8 mouse cellular contexts compared by ENCODE assay signal in genomic region chr16:28610940-28611339, GRCm38 (mm10).
DNase-seq lines count a peak whose midpoint lies in the region; ATAC-seq and TF ChIP-seq lines count a peak whose summit lies in the region.

No protein-coding gene starts in this region.

- no peaks in the 10 kb centered on the region for H3K27me3 ChIP-seq in hindbrain, embryonic 10.5 days (ENCODE audit: insufficient read depth, poor library complexity, severe bottlenecking)
- H3K27me3 ChIP-seq in hindbrain, embryonic 16.5 days (replicated peaks; ENCODE audit: control insufficient read depth, insufficient read depth, low read length), result no peaks in the 10 kb centered on the region
- H3K27me3 ChIP-seq in lung, embryonic 14.5 days (ENCODE audit: insufficient read depth, low read length), result no peaks in the 10 kb centered on the region
- H3K27me3 ChIP-seq in intestine, embryonic 15.5 days (replicated peaks), result no peaks in the 10 kb centered on the region

- no peak overlapping the region for H3K9ac ChIP-seq in hindbrain, embryonic 16.5 days (ENCODE audit: low read depth, low read length)
- no peak overlapping the region for H3K9ac ChIP-seq in lung, embryonic 14.5 days
- H3K9ac ChIP-seq in intestine, embryonic 15.5 days, result no peak overlapping the region

- 0 out of 2 replicates have a peak, but pooled peaks cover 11% of the 10 kb centered on the region for H3K4me1 ChIP-seq in hindbrain, embryonic 10.5 days (replicated peaks)
- H3K4me1 ChIP-seq in hindbrain, embryonic 16.5 days (ENCODE audit: control insufficient read depth, insufficient read depth, low read depth, low read length), result no peaks in the 10 kb centered on the region
- H3K4me1 ChIP-seq in lung, embryonic 14.5 days (ENCODE audit: insufficient read depth), result no peaks in the 10 kb centered on the region
- H3K4me1 ChIP-seq in intestine, embryonic 15.5 days (replicated peaks), result no peaks in the 10 kb centered on the region

- DNase-seq in hindbrain, embryonic 10.5 days (ENCODE audit: low spot score), result peak; percentile 77
- peak; percentile 14 for DNase-seq in 416B (ENCODE audit: low read depth)
- peak; percentile 11 for DNase-seq in adrenal gland, adult 2 months
- DNase-seq in frontal cortex, postnatal 25 days (ENCODE audit: low spot score in 2 of 2), result peak; percentile 47 to 48
- peak; percentile 72 for DNase-seq in lung, embryonic 14.5 days
- no peak for DNase-seq in thymus, postnatal 36 days

- TF ChIP-seq CTCF in lung, embryonic 14.5 days (IDR thresholded peaks at IDR 0.05; ENCODE audit: low read depth), result peak; percentile 46

- no peaks in the 10 kb centered on the region for H3K36me3 ChIP-seq in hindbrain, embryonic 10.5 days
- no peaks in the 10 kb centered on the region for H3K36me3 ChIP-seq in hindbrain, embryonic 16.5 days (ENCODE audit: control insufficient read depth, insufficient read depth, low read length)
- H3K36me3 ChIP-seq in lung, embryonic 14.5 days (ENCODE audit: insufficient read depth), result no peaks in the 10 kb centered on the region
- H3K36me3 ChIP-seq in intestine, embryonic 15.5 days, result no peaks in the 10 kb centered on the region

- 17% methylated on average over 3 of the region's 3 CpGs for WGBS in hindbrain, embryonic 10.5 days
- WGBS in hindbrain, embryonic 16.5 days, result 16% methylated on average over 3 of the region's 3 CpGs
- WGBS in lung, embryonic 14.5 days, result 21% methylated on average over 3 of the region's 3 CpGs
- 20% methylated on average over 3 of the region's 3 CpGs for WGBS in intestine, embryonic 15.5 days

- no peak for ATAC-seq in hindbrain, embryonic 16.5 days
- ATAC-seq in lung, embryonic 14.5 days (ENCODE audit: insufficient read depth), result no peak
- no peak for ATAC-seq in intestine, embryonic 15.5 days

- no peak overlapping the region for H3K27ac ChIP-seq in hindbrain, embryonic 10.5 days
- H3K27ac ChIP-seq in hindbrain, embryonic 16.5 days (ENCODE audit: low read depth, low read length), result no peak overlapping the region
- no peak overlapping the region for H3K27ac ChIP-seq in lung, embryonic 14.5 days (ENCODE audit: low read depth)
- no peak overlapping the region for H3K27ac ChIP-seq in intestine, embryonic 15.5 days

- no peaks in the 10 kb centered on the region for H3K9me3 ChIP-seq in hindbrain, embryonic 10.5 days
- H3K9me3 ChIP-seq in hindbrain, embryonic 16.5 days (ENCODE audit: control insufficient read depth, low read length), result no peaks in the 10 kb centered on the region
- no peaks in the 10 kb centered on the region for H3K9me3 ChIP-seq in lung, embryonic 14.5 days (ENCODE audit: low read depth, low read length)
- no peaks in the 10 kb centered on the region for H3K9me3 ChIP-seq in intestine, embryonic 15.5 days

- H3K4me2 ChIP-seq in hindbrain, embryonic 16.5 days (ENCODE audit: low read length), result no peak overlapping the region
- H3K4me2 ChIP-seq in lung, embryonic 14.5 days, result no peak overlapping the region
- H3K4me2 ChIP-seq in intestine, embryonic 15.5 days (replicated peaks), result no peak overlapping the region

- H3K4me3 ChIP-seq in hindbrain, embryonic 10.5 days, result no peak overlapping the region
- H3K4me3 ChIP-seq in hindbrain, embryonic 16.5 days (ENCODE audit: low read length), result no peak overlapping the region
- no peak overlapping the region for H3K4me3 ChIP-seq in lung, embryonic 14.5 days (ENCODE audit: low read depth, low read length)
- no peak overlapping the region for H3K4me3 ChIP-seq in intestine, embryonic 15.5 days (replicated peaks)

Comparison
In these comparisons a context has a peak if more than half of its experiments do, and no peak if none do; other contexts are left out.
1. DNase-seq: peak in hindbrain, embryonic 10.5 days (single experiment), 416B (single experiment), adrenal gland, adult 2 months (single experiment), frontal cortex, postnatal 25 days (2 of 2) and lung, embryonic 14.5 days (single experiment); none in thymus, postnatal 36 days (0 of 2).